ENCODE assay signal across 30 mouse cellular contexts in the genomic region with DNA sequence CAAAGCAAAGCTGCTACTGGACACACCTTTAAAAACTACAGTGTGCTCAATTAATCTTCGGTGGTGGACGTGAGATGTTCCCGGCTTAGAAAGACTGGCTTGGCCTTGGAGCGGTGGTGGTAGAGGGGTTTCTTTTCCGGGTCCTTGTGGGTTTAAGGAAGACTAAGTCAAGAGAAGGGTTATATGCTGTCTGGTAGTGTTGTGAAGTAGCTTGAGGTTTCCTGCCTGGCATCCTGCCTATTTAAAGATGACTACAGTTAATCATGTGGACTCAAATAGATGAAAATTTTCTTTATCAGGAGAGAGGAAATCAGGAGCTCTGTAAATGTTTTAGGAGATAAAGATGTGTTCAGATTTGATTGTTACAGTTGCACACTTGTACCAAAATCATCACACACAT. TPM values are rescaled to one million over a fixed set of nuclear protein-coding genes. Genes with fewer than 3 reads are reported as not detected.
DNase-seq lines count a peak whose midpoint lies in the region; ATAC-seq and TF ChIP-seq lines count a peak whose summit lies in the region.
"Had no signal": no experiment of that assay in that cellular context is flagged by ENCODE, and none has a peak within 500 bp of the region (broad histone marks: within the 10 kb centered on the region; RNA-seq: fewer than 3 reads in every experiment).

No protein-coding gene starts in this region.

- no peaks in the 10 kb centered on the region for H3K9me3 ChIP-seq in forebrain, embryonic 13.5 days (replicated peaks)
- H3K9me3 ChIP-seq in forebrain, postnatal 0 days (ENCODE audit: low read length): no peaks in the 10 kb centered on the region
- no peaks in the 10 kb centered on the region for H3K9me3 ChIP-seq in embryonic facial prominence, embryonic 10.5 days
- H3K9me3 ChIP-seq: forebrain, embryonic 12.5 days; G1E; heart, embryonic 10.5 days; heart, embryonic 13.5 days had no signal

- peaks cover 21% of the 10 kb centered on the region for H3K4me1 ChIP-seq in forebrain, embryonic 13.5 days
- H3K4me1 ChIP-seq in forebrain, postnatal 0 days (ENCODE audit: insufficient read depth): no peaks in the 10 kb centered on the region
- H3K4me1 ChIP-seq in embryonic facial prominence, embryonic 10.5 days: peaks cover 4% of the 10 kb centered on the region
- H3K4me1 ChIP-seq: heart, embryonic 10.5 days had no signal

- no peaks in the 10 kb centered on the region for H3K36me3 ChIP-seq in forebrain, embryonic 13.5 days (ENCODE audit: poor library complexity, severe bottlenecking)
- no peaks in the 10 kb centered on the region for H3K36me3 ChIP-seq in forebrain, postnatal 0 days (ENCODE audit: insufficient read depth)
- H3K36me3 ChIP-seq in embryonic facial prominence, embryonic 10.5 days (replicated peaks): no peaks in the 10 kb centered on the region
- H3K36me3 ChIP-seq: embryonic facial prominence, embryonic 13.5 days; forebrain, embryonic 12.5 days; G1E; heart, embryonic 10.5 days; heart, embryonic 13.5 days had no signal

- no peak overlapping the region for H3K27ac ChIP-seq in forebrain, embryonic 13.5 days
- no peak overlapping the region for H3K27ac ChIP-seq in forebrain, postnatal 0 days (ENCODE audit: low read depth, low read length)
- H3K27ac ChIP-seq in embryonic facial prominence, embryonic 10.5 days (replicated peaks): no peak overlapping the region
- H3K27ac ChIP-seq: embryonic facial prominence, embryonic 13.5 days; forebrain, embryonic 12.5 days; gastrocnemius, adult 2 months; heart, adult 2 months; heart, embryonic 10.5 days; heart, embryonic 13.5 days; hindbrain, embryonic 14.5 days; hindbrain, postnatal 0 days had no signal

- ATAC-seq in forebrain, embryonic 13.5 days: peak; percentile 14; the same call in 1 of the 2 replicates
- no peak for ATAC-seq in forebrain, postnatal 0 days
- ATAC-seq in granulocyte monocyte progenitor cell, adult 5-6 weeks (replicated peaks; ENCODE audit: poor library complexity, severe bottlenecking): peak; percentile 36
- ATAC-seq: activated CD4-positive, CD25-positive, alpha-beta regulatory T cell, adult 4 months; forebrain, embryonic 16.5 days; hindbrain, postnatal 0 days; inflammation-experienced regulatory T-cells, adult 6 months had no signal

- DNase-seq in forebrain, postnatal 0 days: no peak
- peak; percentile 27 for DNase-seq in MN1 (ENCODE audit: low spot score)
- DNase-seq in ovary, postnatal 36 days (ENCODE audit: low spot score): no peak
- no peak for DNase-seq in embryonic facial prominence, embryonic 10.5 days (ENCODE audit: low spot score)
- DNase-seq in urinary bladder, postnatal 10 days (ENCODE audit: low spot score): no peak
- DNase-seq: adrenal gland, adult 8-10 months; adrenal gland, postnatal 25 days; B cell, adult 2 months; cerebellum, adult 18-20 months; cerebellum, adult 9-10 months; cerebellum, postnatal 14 days; gastrocnemius, adult 2 months; gastrocnemius, postnatal 25 days; heart, adult 2 months; heart, postnatal 14 days; heart, postnatal 4 days had no signal

- no peak overlapping the region for H3K9ac ChIP-seq in forebrain, embryonic 13.5 days
- no peak overlapping the region for H3K9ac ChIP-seq in forebrain, postnatal 0 days
- H3K9ac ChIP-seq: embryonic facial prominence, embryonic 13.5 days; forebrain, embryonic 12.5 days; heart, embryonic 13.5 days; hindbrain, embryonic 14.5 days had no signal

- peaks cover 21% of the 10 kb centered on the region; the same call in 1 of the 2 replicates for H3K27me3 ChIP-seq in forebrain, embryonic 13.5 days
- no peaks in the 10 kb centered on the region for H3K27me3 ChIP-seq in forebrain, postnatal 0 days (ENCODE audit: insufficient read depth, low read length)
- peaks cover 18% of the 10 kb centered on the region for H3K27me3 ChIP-seq in embryonic facial prominence, embryonic 10.5 days (replicated peaks; ENCODE audit: low read depth, poor library complexity, severe bottlenecking)
- H3K27me3 ChIP-seq: CH12.LX had no signal

- H3K4me3 ChIP-seq in forebrain, embryonic 13.5 days: no peak overlapping the region
- no peak overlapping the region for H3K4me3 ChIP-seq in forebrain, postnatal 0 days (ENCODE audit: low read depth, low read length)
- H3K4me3 ChIP-seq in embryonic facial prominence, embryonic 10.5 days: no peak overlapping the region
- H3K4me3 ChIP-seq: embryonic facial prominence, embryonic 13.5 days; erythroblast, embryonic 14.5 days; forebrain, embryonic 12.5 days; gastrocnemius, adult 2 months; heart, adult 2 months; heart, embryonic 10.5 days; heart, embryonic 13.5 days had no signal

- WGBS in forebrain, embryonic 13.5 days: 13% methylated on average over 5 of the region's 5 CpGs
- WGBS in forebrain, postnatal 0 days: 17% methylated on average over 5 of the region's 5 CpGs
- WGBS in embryonic facial prominence, embryonic 10.5 days: 73% methylated on average over 5 of the region's 5 CpGs

- TF ChIP-seq CTCF in forebrain, postnatal 0 days (IDR thresholded peaks at IDR 0.05; ENCODE audit: low read depth): no peak

- H3K4me2 ChIP-seq in forebrain, embryonic 13.5 days: peak overlapping the region; percentile 31
- no peak overlapping the region for H3K4me2 ChIP-seq in forebrain, postnatal 0 days (ENCODE audit: low read depth)
- H3K4me2 ChIP-seq: embryonic facial prominence, embryonic 13.5 days; forebrain, embryonic 12.5 days; heart, embryonic 13.5 days; hindbrain, embryonic 14.5 days had no signal

RNA-seq across cellular contexts. Expression of gene Crnkl1, which starts 21.5 kb away (rescaled TPM):
- polyA plus RNA-seq in forebrain, embryonic 13.5 days (2015; fragmentation: Nextera tagmentation; extraction: Ambion mirVana): 35.0 and 35.5 TPM in 2 replicates
- 24.5 and 30.5 TPM in 2 replicates for total RNA-seq in forebrain, postnatal 0 days (2014; rRNA removed)
- 13.0 and 15.5 TPM in 2 replicates for polyA plus RNA-seq in forebrain, postnatal 0 days (2015; fragmentation: Nextera tagmentation; extraction: Ambion mirVana)
- 24.8 and 27.2 TPM in 2 replicates for total RNA-seq in granulocyte monocyte progenitor cell, adult 5-6 weeks (2014; fragmentation: Nextera tagmentation)
- 62.3 and 69.9 TPM in 2 replicates for total RNA-seq in granulocyte monocyte progenitor cell, adult 5-6 weeks (2017)
- polyA plus RNA-seq in embryonic facial prominence, embryonic 10.5 days (2016; fragmentation: Nextera tagmentation; extraction: Ambion mirVana): 37.7 and 38.9 TPM in 2 replicates

RNA-seq across cellular contexts. Expression of gene Cfap61, which starts 21.7 kb away (rescaled TPM):
- 2.0 and 2.3 TPM in 2 replicates for polyA plus RNA-seq in forebrain, embryonic 13.5 days (2015; fragmentation: Nextera tagmentation; extraction: Ambion mirVana)
- 2.5 and 7.4 TPM in 2 replicates for total RNA-seq in forebrain, postnatal 0 days (2014; rRNA removed)
- polyA plus RNA-seq in forebrain, postnatal 0 days (2015; fragmentation: Nextera tagmentation; extraction: Ambion mirVana): 2.3 and 3.9 TPM in 2 replicates
- not detected in 2 replicates for total RNA-seq in granulocyte monocyte progenitor cell, adult 5-6 weeks (2014; fragmentation: Nextera tagmentation)
- not detected in 2 replicates for total RNA-seq in granulocyte monocyte progenitor cell, adult 5-6 weeks (2017)
- polyA plus RNA-seq in embryonic facial prominence, embryonic 10.5 days (2016; fragmentation: Nextera tagmentation; extraction: Ambion mirVana): 0.93 and 0.98 TPM in 2 replicates
- total RNA-seq: CH12.LX; gastrocnemius, adult 2 months; gastrocnemius, postnatal 25 days had no signal
- polyA plus RNA-seq: activated CD4-positive, CD25-positive, alpha-beta regulatory T cell, adult 4 months; erythroblast, embryonic 14.5 days; G1E; inflammation-experienced regulatory T-cells, adult 6 months had no signal

RNA-seq across cellular contexts. Expression of gene Naa20, which starts 54.4 kb away (rescaled TPM):
- 134 TPM in 2 replicates for polyA plus RNA-seq in forebrain, embryonic 13.5 days (2015; fragmentation: Nextera tagmentation; extraction: Ambion mirVana)
- 124 and 145 TPM in 2 replicates for total RNA-seq in forebrain, postnatal 0 days (2014; rRNA removed)
- polyA plus RNA-seq in forebrain, postnatal 0 days (2015; fragmentation: Nextera tagmentation; extraction: Ambion mirVana): 152 and 176 TPM in 2 replicates
- 79.6 and 85.0 TPM in 2 replicates for total RNA-seq in granulocyte monocyte progenitor cell, adult 5-6 weeks (2014; fragmentation: Nextera tagmentation)
- total RNA-seq in granulocyte monocyte progenitor cell, adult 5-6 weeks (2017): 82.3 and 102 TPM in 2 replicates
- polyA plus RNA-seq in embryonic facial prominence, embryonic 10.5 days (2016; fragmentation: Nextera tagmentation; extraction: Ambion mirVana): 160 and 162 TPM in 2 replicates
